Mouse (Mus musculus) left cerebral cortex, adult 18-20 months (tissue): ENCODE measurements around the gene Gm9913. TPM values are rescaled to one million over a fixed set of nuclear protein-coding genes. Genes with fewer than 3 reads are reported as not detected.

Source experiments
- DNase-seq, 2 experiments: peaks; one replicate each; pipeline ENCODE4 v3.0.0; 2021 to 2022; ENCODE audit warnings: low spot score in 2 of 2, mixed read lengths in 1 of 2
- total RNA-seq, 2 experiments: library from RNA; stranded (reverse); gene quantifications; 2 replicates each; pipeline ENCODE4 v1.2.3; 2021

The Gm9913 gene
- total RNA-seq, 2 experiments from 2014 or later = 0.12 to 0.16 TPM

- DNase-seq = no peak
Measured at GRCm38 (mm10) chr2:125494831-125495812, 9.8 kb upstream of the Gm9913 start.

DNA sequence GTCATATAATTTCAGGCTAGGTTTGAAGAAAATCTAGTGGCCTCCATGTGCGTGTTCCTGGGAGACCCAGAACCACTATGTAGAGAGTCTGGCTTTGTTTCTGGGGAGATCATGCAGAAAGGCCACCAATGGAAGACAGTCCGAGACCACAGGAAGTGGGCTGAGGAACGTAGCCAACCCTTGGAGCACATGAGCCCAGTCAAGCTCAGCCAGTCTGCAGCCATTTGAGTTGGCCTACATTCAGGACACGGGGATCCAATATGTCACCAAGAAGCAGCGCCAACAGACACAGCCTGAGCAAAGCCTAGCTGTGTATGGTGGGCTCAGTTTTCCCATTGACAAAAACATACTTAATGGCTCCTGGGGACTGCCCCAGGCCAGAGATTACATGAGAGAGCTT lies 8.2 kb upstream of the Gm9913 start:
- DNase-seq = no peak

DNA sequence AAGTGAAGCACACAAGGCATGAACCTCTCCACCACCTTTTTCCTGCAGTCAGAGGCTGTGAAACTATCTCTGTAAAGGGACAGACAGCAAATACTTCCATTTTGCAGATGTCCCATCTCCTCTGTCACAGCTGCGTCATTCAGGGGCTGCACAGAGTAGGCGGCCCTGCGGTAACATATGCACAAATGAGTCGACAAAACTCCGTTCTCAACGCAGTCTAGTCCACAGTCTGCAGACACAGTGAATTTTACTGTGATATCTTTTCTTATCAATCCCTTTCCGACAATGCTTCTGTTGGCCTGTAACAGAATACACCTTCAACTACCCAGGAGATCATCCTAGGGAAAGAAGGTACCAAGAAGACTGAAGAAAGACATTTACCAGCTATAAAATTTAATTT lies 6.7 kb upstream of the Gm9913 start:
- DNase-seq = no peak

DNA sequence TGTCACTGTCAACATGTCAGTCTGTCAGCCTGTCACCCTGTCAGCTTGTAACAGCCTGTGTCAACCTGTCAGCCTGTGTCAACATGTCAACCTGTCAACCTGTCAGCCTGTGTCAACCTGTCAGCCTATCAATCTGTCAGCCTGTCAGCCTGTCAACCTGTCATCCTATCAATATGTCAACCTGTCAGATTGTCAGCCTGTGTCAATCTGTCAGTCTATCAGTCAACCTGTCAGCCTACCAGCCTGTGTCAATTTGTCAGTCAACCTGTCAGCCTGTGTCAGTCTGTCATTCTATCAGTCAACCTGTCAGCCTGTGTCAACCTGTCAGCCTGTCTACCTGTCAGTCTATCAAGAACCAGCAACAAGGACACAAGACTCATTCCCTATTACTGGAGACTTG lies 3.4 kb upstream of the Gm9913 start:
- no peak for DNase-seq

GRCm38 (mm10) chr2:125505746-125506315 lies 942 bp downstream of the Gm9913 start:
- peak; percentile 43 to 57 for DNase-seq

GRCm38 (mm10) chr2:125506316-125507054 lies 1.6 kb downstream of the Gm9913 start:
- no peak for DNase-seq

GRCm38 (mm10) chr2:125507893-125508292 lies 3.0 kb downstream of the Gm9913 start, which contains the start of gene Fbn1:
Gene Fbn1 (minus strand): TSS chr2:125507993.
- no peak for DNase-seq

GRCm38 (mm10) chr2:125508381-125508780 lies 3.5 kb downstream of the Gm9913 start:
- no peak for DNase-seq

GRCm38 (mm10) chr2:125510752-125511151 lies 5.9 kb downstream of the Gm9913 start:
- DNase-seq = no peak

DNA sequence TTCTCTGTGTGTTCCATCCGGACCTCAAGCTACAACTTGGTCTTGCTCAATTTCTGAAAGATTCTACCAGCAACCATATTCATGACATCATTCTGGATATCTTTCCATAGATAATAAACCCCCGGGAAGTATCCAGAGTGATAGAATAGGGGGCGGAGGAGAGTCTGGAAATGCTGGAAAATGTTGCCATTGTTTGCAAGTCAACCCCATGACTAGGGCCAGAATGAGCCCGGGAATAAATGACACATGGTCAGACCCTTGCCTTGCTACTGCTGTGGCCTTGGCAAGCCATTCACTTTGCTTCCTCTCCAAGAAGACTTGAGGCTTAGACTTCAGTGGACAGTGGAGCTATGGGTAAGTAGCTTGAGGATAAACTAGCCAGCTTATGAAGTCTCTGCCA lies 7.0 kb downstream of the Gm9913 start:
- DNase-seq = no peak

DNA sequence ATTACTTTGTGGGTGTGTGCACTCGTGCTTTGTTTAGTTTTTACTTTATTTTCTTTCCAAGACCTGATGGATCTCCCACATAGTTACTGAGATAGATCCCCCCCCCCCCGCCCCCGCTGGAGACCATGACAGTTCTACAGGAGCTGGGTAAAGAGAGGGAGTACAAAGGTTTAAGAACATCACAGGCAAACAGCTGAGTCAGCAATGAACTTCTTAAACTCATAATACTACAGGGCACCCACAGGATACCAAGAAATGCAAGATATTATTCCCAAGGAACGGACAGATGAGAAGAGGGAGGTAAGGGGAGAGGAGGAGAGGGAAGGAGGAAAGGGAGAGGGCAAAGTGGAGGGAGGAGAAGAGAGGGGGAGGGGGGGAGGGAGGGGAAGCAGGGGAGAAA lies 7.7 kb downstream of the Gm9913 start:
- no peak for DNase-seq

- no peak for DNase-seq
Measured at GRCm38 (mm10) chr2:125514391-125514790, 9.5 kb downstream of the Gm9913 start.

DNA sequence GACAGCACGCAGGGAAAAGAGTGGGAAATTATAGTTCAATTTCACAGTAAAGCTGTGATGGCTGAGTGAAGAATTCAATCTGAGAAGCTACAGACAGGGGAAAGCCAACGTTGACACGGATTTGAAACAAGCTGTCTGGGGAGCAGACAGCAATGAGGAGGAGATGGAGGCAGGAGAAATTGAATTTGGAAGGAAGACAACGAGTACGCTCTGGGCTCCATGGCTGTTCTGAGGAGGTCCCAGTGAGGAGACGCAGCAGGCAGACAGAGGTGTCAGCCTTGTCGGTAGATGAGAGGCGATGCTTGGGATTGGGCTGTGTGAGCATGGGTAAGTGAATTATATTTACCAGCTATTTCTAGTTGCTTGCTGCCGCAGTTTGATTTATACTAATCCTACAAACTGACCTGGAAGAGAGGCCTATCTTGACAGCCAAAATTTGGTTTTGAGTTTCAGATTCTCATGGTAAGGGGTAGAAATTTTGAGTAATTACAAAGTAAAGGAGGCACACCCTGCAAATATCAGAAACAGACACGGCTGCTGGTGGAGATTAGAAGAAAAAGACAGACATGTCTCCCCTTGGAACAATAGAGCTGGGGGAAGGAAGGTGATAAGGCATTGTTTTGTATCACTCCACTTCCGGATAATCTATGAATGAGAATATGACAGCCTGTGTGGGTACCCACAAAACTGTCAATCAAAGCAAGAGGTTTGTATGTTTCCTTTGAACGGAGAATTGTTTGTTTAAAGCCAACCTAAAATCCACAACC lies 10.6 kb downstream of the Gm9913 start:
- no peak for DNase-seq

DNA sequence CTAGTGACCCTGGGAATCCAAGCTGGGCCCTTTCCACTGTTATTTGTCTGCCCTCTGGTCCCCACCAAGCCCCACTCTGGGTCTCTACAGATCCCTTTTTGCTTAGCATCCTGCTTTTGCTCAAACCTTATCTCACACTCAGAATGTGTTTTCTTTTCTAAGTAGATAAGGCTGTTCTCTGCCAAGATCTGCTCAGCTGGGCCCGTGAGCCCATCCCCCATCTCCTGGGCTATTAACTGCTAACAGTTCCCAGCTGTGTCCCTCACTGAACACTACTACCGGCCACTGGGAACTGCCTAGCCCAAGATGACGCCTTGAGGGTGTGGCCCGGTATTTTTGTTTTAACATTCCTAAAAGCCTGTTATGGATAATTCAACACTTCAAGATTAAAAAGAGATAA lies 11.7 kb downstream of the Gm9913 start:
- no peak for DNase-seq

- DNase-seq = no peak
Measured at GRCm38 (mm10) chr2:125525484-125525883, 20.6 kb downstream of the Gm9913 start.

- no peak for DNase-seq
Measured at GRCm38 (mm10) chr2:125526566-125526965, 21.7 kb downstream of the Gm9913 start.

- no peak for DNase-seq
Measured at GRCm38 (mm10) chr2:125530665-125531064, 25.8 kb downstream of the Gm9913 start.

- no peak for DNase-seq
Measured at GRCm38 (mm10) chr2:125539640-125540039, 34.8 kb downstream of the Gm9913 start.

GRCm38 (mm10) chr2:125540579-125540978 lies 35.7 kb downstream of the Gm9913 start:
- DNase-seq = no peak

DNA sequence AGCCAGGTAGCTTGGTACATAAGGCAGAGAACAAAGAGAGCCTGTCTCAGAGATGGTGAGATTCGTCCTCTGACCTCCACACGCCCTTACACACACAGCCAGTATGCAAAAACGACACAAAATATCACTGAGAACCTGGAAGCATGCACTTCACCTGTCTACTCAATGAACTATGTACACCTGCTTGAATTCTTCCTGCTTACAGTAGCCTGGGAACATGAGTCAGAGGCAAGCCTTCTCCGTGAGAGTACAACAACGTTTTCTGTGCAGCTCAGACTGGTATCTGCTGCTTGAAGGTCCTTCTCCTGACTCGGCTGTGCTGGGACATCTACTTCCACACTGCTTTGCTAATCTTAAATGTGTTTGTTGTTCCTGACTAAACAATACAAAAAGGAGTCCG lies 36.6 kb downstream of the Gm9913 start:
- no peak for DNase-seq

DNA sequence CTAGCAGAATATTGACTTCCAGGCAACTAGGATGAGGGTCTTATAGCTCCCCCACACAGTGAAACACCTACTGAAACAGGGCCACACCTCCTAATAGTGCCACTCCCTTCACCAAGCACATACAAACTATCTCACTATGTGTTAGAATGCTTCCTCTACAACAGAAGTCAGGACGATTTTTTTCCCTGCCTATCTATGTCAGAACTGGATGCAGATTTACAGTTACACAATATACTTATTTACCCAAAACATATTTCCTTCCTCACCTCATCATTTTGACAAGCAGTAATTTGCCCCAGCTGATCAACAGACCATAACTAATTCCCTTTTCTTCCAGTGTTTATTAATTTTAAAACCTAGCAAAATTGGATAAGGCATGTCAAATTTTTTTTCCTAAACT lies 38.8 kb downstream of the Gm9913 start:
- no peak for DNase-seq
